Mouse (Mus musculus) testis, postnatal 14 days (tissue): ENCODE data around the gene Ropn1l.

Source experiments
- DNase-seq: peaks from one replicate; pipeline ENCODE4 v3.0.0; 2021; ENCODE audit warnings: low spot score

Ropn1l gene

GRCm38 (mm10) chr15:31442698-31443097, 10.8 kb downstream of the Ropn1l start:
- DNase-seq: no peak

- DNase-seq: no peak
Measured at GRCm38 (mm10) chr15:31441996-31442395, 11.5 kb downstream of the Ropn1l start.

- no peak for DNase-seq
Measured at GRCm38 (mm10) chr15:31436811-31437210, 16.7 kb downstream of the Ropn1l start.

GRCm38 (mm10) chr15:31436083-31436482, 17.5 kb downstream of the Ropn1l start:
- DNase-seq: no peak

GRCm38 (mm10) chr15:31433768-31434167, 19.8 kb downstream of the Ropn1l start:
- DNase-seq: no peak

- DNase-seq: no peak
Measured at GRCm38 (mm10) chr15:31431847-31432246, 21.7 kb downstream of the Ropn1l start.

- no peak for DNase-seq
Measured at GRCm38 (mm10) chr15:31430014-31430413, 23.5 kb downstream of the Ropn1l start.

- no peak for DNase-seq
Measured at GRCm38 (mm10) chr15:31429429-31429828, 24.1 kb downstream of the Ropn1l start.

GRCm38 (mm10) chr15:31428571-31428970, 25.0 kb downstream of the Ropn1l start:
- DNase-seq: no peak

GRCm38 (mm10) chr15:31427390-31427789, 26.1 kb downstream of the Ropn1l start:
- DNase-seq: no peak

GRCm38 (mm10) chr15:31426066-31426706, 27.4 kb downstream of the Ropn1l start:
- no peak for DNase-seq

- DNase-seq: no peak
Measured at GRCm38 (mm10) chr15:31422649-31423369, 30.7 kb downstream of the Ropn1l start.

- DNase-seq: peak; percentile 52
Measured at GRCm38 (mm10) chr15:31419037-31419436, 34.5 kb downstream of the Ropn1l start.

GRCm38 (mm10) chr15:31418686-31419024, 34.9 kb downstream of the Ropn1l start:
- DNase-seq: peak; percentile 22

- peak; percentile 36 for DNase-seq
Measured at GRCm38 (mm10) chr15:31417796-31418685, 35.5 kb downstream of the Ropn1l start.

GRCm38 (mm10) chr15:31417409-31417795, 36.1 kb downstream of the Ropn1l start:
- no peak for DNase-seq

GRCm38 (mm10) chr15:31415181-31415580, 38.4 kb downstream of the Ropn1l start:
- no peak for DNase-seq

GRCm38 (mm10) chr15:31414179-31414898, 39.2 kb downstream of the Ropn1l start:
- no peak for DNase-seq

GRCm38 (mm10) chr15:31413662-31414061, 39.9 kb downstream of the Ropn1l start:
- DNase-seq: no peak

- no peak for DNase-seq
Measured at GRCm38 (mm10) chr15:31412933-31413332, 40.6 kb downstream of the Ropn1l start.

- DNase-seq: no peak
Measured at GRCm38 (mm10) chr15:31412436-31412835, 41.1 kb downstream of the Ropn1l start.

- no peak for DNase-seq
Measured at GRCm38 (mm10) chr15:31407490-31407889, 46.0 kb downstream of the Ropn1l start.
